Comparison of ENCODE assay signal across 17 mouse cellular contexts in the genomic region with DNA sequence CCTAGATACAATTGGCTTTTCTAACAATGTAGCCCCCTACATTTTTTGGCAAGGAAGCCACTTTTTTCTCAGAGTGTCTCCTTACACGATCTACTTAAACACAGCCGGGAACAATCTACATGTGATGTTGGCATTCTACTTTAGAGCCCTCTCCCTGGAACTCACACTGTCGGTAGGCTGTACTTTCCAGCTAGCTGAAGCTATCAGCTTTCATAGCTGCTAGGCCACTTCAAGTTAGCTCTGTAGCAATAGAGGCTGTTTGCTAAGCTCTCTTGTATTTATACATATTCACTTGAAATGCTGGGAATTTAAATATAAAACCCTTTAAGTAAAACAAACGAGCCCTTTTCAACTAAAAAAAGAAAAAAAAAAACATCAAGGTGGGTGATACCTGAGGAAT. TPM values are rescaled to one million over a fixed set of nuclear protein-coding genes. Genes with fewer than 3 reads are reported as not detected.
DNase-seq lines count a peak whose midpoint lies in the region; ATAC-seq and TF ChIP-seq lines count a peak whose summit lies in the region.
"Had no signal": no experiment of that assay in that cellular context is flagged by ENCODE, and none has a peak within 500 bp of the region (broad histone marks: within the 10 kb centered on the region; RNA-seq: fewer than 3 reads in every experiment).

No protein-coding gene starts in this region.

- DNase-seq in embryonic facial prominence, embryonic 14.5 days (ENCODE audit: low spot score), result peak; percentile 20
- no peak for DNase-seq in embryonic facial prominence, embryonic 10.5 days (ENCODE audit: low spot score)
- DNase-seq in lung, postnatal 14 days, result no peak
- DNase-seq in lung, postnatal 0 days (ENCODE audit: low spot score), result peak; percentile 73
- DNase-seq in lung, postnatal 4 days, result no peak
- DNase-seq in lung, postnatal 25 days (ENCODE audit: low spot score), result peak; percentile 31
- no peak for DNase-seq in cerebellum, adult 11-12 months

- H3K9me3 ChIP-seq in embryonic facial prominence, embryonic 14.5 days (ENCODE audit: control insufficient read depth, low read length), result no peaks in the 10 kb centered on the region
- H3K9me3 ChIP-seq in embryonic facial prominence, embryonic 10.5 days, result no peaks in the 10 kb centered on the region
- no peaks in the 10 kb centered on the region for H3K9me3 ChIP-seq in lung, embryonic 15.5 days
- H3K9me3 ChIP-seq in lung, postnatal 0 days (ENCODE audit: low read length), result no peaks in the 10 kb centered on the region
- H3K9me3 ChIP-seq: embryonic facial prominence, embryonic 13.5 days; forebrain, embryonic 13.5 days; forebrain, embryonic 15.5 days; G1E had no signal

- no peak for TF ChIP-seq CTCF in lung, postnatal 0 days (IDR thresholded peaks at IDR 0.05)

- TF ChIP-seq EP300 in lung, postnatal 0 days (IDR thresholded peaks at IDR 0.05), result no peak

- H3K36me3 ChIP-seq in embryonic facial prominence, embryonic 14.5 days (ENCODE audit: control insufficient read depth, insufficient read depth, low read length), result peaks cover 5% of the 10 kb centered on the region; the same call in 1 of the 2 replicates
- H3K36me3 ChIP-seq in embryonic facial prominence, embryonic 10.5 days (replicated peaks), result peaks cover 9% of the 10 kb centered on the region
- peaks cover 4% of the 10 kb centered on the region; the same call in 1 of the 2 replicates for H3K36me3 ChIP-seq in lung, embryonic 15.5 days
- H3K36me3 ChIP-seq in lung, postnatal 0 days (ENCODE audit: insufficient read depth, low read length), result no peaks in the 10 kb centered on the region
- H3K36me3 ChIP-seq: embryonic facial prominence, embryonic 13.5 days; forebrain, embryonic 15.5 days had no signal

- ATAC-seq in embryonic facial prominence, embryonic 14.5 days (ENCODE audit: low read depth), result no peak
- ATAC-seq in lung, embryonic 15.5 days (ENCODE audit: borderline replicate concordance, extremely low read depth, low FRiP score, low TSS enrichment), result no peak
- ATAC-seq in lung, postnatal 0 days, result peak; percentile 51
- ATAC-seq: activated CD4-positive, CD25-positive, alpha-beta regulatory T cell, adult 4 months; CD4-positive, CD25-positive, alpha-beta regulatory T cell, adult 4 months; forebrain, embryonic 15.5 days; forebrain, postnatal 0 days; Patski had no signal

- no peak overlapping the region for H3K27ac ChIP-seq in embryonic facial prominence, embryonic 14.5 days (replicated peaks; ENCODE audit: low read depth, low read length)
- no peak overlapping the region for H3K27ac ChIP-seq in embryonic facial prominence, embryonic 10.5 days (replicated peaks)
- H3K27ac ChIP-seq in lung, embryonic 15.5 days, result peak overlapping the region; percentile 72
- H3K27ac ChIP-seq in lung, postnatal 0 days (ENCODE audit: low read length), result no peak overlapping the region
- H3K27ac ChIP-seq: embryonic facial prominence, embryonic 13.5 days; forebrain, embryonic 13.5 days; forebrain, embryonic 15.5 days had no signal

- H3K9ac ChIP-seq in embryonic facial prominence, embryonic 14.5 days (ENCODE audit: low read depth, low read length), result no peak overlapping the region
- no peak overlapping the region for H3K9ac ChIP-seq in lung, embryonic 15.5 days
- no peak overlapping the region for H3K9ac ChIP-seq in lung, postnatal 0 days (replicated peaks; ENCODE audit: low read depth)
- H3K9ac ChIP-seq: embryonic facial prominence, embryonic 13.5 days; forebrain, embryonic 13.5 days; forebrain, embryonic 15.5 days; forebrain, postnatal 0 days had no signal

- H3K4me3 ChIP-seq in embryonic facial prominence, embryonic 14.5 days (ENCODE audit: low read depth, low read length), result no peak overlapping the region
- H3K4me3 ChIP-seq in embryonic facial prominence, embryonic 10.5 days, result no peak overlapping the region
- no peak overlapping the region for H3K4me3 ChIP-seq in lung, embryonic 15.5 days
- no peak overlapping the region for H3K4me3 ChIP-seq in lung, postnatal 0 days (ENCODE audit: low read depth, low read length)
- H3K4me3 ChIP-seq: embryonic facial prominence, embryonic 13.5 days; forebrain, embryonic 13.5 days; forebrain, embryonic 15.5 days had no signal

- H3K4me1 ChIP-seq in embryonic facial prominence, embryonic 14.5 days (ENCODE audit: control insufficient read depth, insufficient read depth, low read length), result peaks cover 4% of the 10 kb centered on the region; the same call in 1 of the 2 replicates
- peaks cover 11% of the 10 kb centered on the region for H3K4me1 ChIP-seq in embryonic facial prominence, embryonic 10.5 days
- H3K4me1 ChIP-seq in lung, embryonic 15.5 days, result peaks cover 16% of the 10 kb centered on the region
- H3K4me1 ChIP-seq in lung, postnatal 0 days (ENCODE audit: insufficient read depth, low read depth, low read length), result no peaks in the 10 kb centered on the region

- H3K27me3 ChIP-seq in embryonic facial prominence, embryonic 14.5 days (replicated peaks; ENCODE audit: control insufficient read depth, insufficient read depth, low read length), result no peaks in the 10 kb centered on the region
- H3K27me3 ChIP-seq in embryonic facial prominence, embryonic 10.5 days (replicated peaks; ENCODE audit: low read depth, poor library complexity, severe bottlenecking), result no peaks in the 10 kb centered on the region
- no peaks in the 10 kb centered on the region for H3K27me3 ChIP-seq in lung, embryonic 15.5 days
- H3K27me3 ChIP-seq in lung, postnatal 0 days (replicated peaks; ENCODE audit: insufficient read depth, low read length), result no peaks in the 10 kb centered on the region
- H3K27me3 ChIP-seq: CH12.LX; embryonic facial prominence, embryonic 13.5 days; forebrain, embryonic 13.5 days; forebrain, embryonic 15.5 days; Patski had no signal

- 65% methylated on average over 4 of the region's 4 CpGs for WGBS in embryonic facial prominence, embryonic 14.5 days
- 88% methylated on average over 4 of the region's 4 CpGs for WGBS in embryonic facial prominence, embryonic 10.5 days
- WGBS in lung, embryonic 15.5 days, result 55% methylated on average over 4 of the region's 4 CpGs
- WGBS in lung, postnatal 0 days, result 49% methylated on average over 4 of the region's 4 CpGs

- no peak overlapping the region for H3K4me2 ChIP-seq in embryonic facial prominence, embryonic 14.5 days (ENCODE audit: low read depth, low read length)
- no peak overlapping the region for H3K4me2 ChIP-seq in lung, embryonic 15.5 days
- no peak overlapping the region for H3K4me2 ChIP-seq in lung, postnatal 0 days (replicated peaks; ENCODE audit: low read depth, low read length)
- H3K4me2 ChIP-seq: embryonic facial prominence, embryonic 13.5 days; forebrain, embryonic 13.5 days; forebrain, embryonic 15.5 days had no signal

RNA-seq across cellular contexts. Expression of gene 1300017J02Rik, which starts 2.6 kb away (rescaled TPM):
- 0.67 and 0.71 TPM in 2 replicates for polyA plus RNA-seq in embryonic facial prominence, embryonic 14.5 days (2014; fragmentation: Nextera tagmentation; extraction: Ambion mirVana)
- polyA plus RNA-seq in embryonic facial prominence, embryonic 10.5 days (2016; fragmentation: Nextera tagmentation; extraction: Ambion mirVana), result 2.9 and 4.0 TPM in 2 replicates
- 1.9 and 2.9 TPM in 2 replicates for polyA plus RNA-seq in lung, embryonic 15.5 days (2015; fragmentation: Nextera tagmentation; extraction: Ambion mirVana)
- polyA plus RNA-seq in lung, postnatal 0 days (2015; fragmentation: Nextera tagmentation; extraction: Ambion mirVana), result 1.4 and 2.0 TPM in 2 replicates
- polyA plus RNA-seq: CD4-positive, CD25-positive, alpha-beta regulatory T cell, adult 4 months had no signal

RNA-seq across cellular contexts. Expression of gene Topbp1, which starts 2.8 kb away (rescaled TPM):
- 56.5 and 63.2 TPM in 2 replicates for polyA plus RNA-seq in embryonic facial prominence, embryonic 14.5 days (2014; fragmentation: Nextera tagmentation; extraction: Ambion mirVana)
- 86.9 and 93.9 TPM in 2 replicates for polyA plus RNA-seq in embryonic facial prominence, embryonic 10.5 days (2016; fragmentation: Nextera tagmentation; extraction: Ambion mirVana)
- 73.6 and 75.2 TPM in 2 replicates for polyA plus RNA-seq in lung, embryonic 15.5 days (2015; fragmentation: Nextera tagmentation; extraction: Ambion mirVana)
- polyA plus RNA-seq in lung, postnatal 0 days (2015; fragmentation: Nextera tagmentation; extraction: Ambion mirVana), result 14.9 and 15.7 TPM in 2 replicates

Comparison
In these comparisons a context has a peak if more than half of its experiments do, and no peak if none do; other contexts are left out.
1. DNase-seq: peak in embryonic facial prominence, embryonic 14.5 days (single experiment), lung, postnatal 0 days (single experiment) and lung, postnatal 25 days (single experiment); none in embryonic facial prominence, embryonic 10.5 days (single experiment), lung, postnatal 14 days (single experiment), lung, postnatal 4 days (0 of 2) and cerebellum, adult 11-12 months (single experiment).